ENCODE assay signal across 27 mouse cellular contexts in the genomic region with DNA sequence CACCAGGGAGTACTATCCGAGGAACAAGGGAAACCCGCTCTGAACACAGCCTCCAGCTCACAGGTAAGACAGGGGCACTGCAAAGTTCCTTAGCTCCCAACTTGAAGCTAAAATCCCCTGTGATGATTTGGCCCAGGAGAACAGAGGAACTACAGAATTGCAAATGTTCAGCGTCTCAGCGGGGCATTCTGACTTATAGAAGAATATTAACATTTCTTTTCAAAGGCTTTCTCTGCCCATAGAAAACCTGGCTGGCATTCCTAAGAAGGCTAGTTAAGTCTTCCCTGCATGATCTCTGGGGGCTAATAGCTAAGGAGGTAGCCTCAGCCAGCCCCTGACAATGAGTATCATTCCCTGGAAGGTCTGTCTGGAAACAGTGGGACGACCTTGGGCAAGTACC. TPM values are rescaled to one million over a fixed set of nuclear protein-coding genes. Genes with fewer than 3 reads are reported as not detected.
A peak's percentile ranks its signal among the peaks of the same experiment; 100 is the strongest.
DNase-seq lines count a peak whose midpoint lies in the region; ATAC-seq and TF ChIP-seq lines count a peak whose summit lies in the region.
"Had no signal": no experiment of that assay in that cellular context is flagged by ENCODE, and none has a peak within 500 bp of the region (broad histone marks: within the 10 kb centered on the region; RNA-seq: fewer than 3 reads in every experiment).

No protein-coding gene starts in this region.

- H3K9me3 ChIP-seq in hindbrain, embryonic 15.5 days = no peaks in the 10 kb centered on the region
- H3K9me3 ChIP-seq in hindbrain, embryonic 14.5 days (ENCODE audit: control insufficient read depth, low read length) = no peaks in the 10 kb centered on the region
- H3K9me3 ChIP-seq in neural tube, embryonic 13.5 days = no peaks in the 10 kb centered on the region
- H3K9me3 ChIP-seq in hindbrain, embryonic 16.5 days (ENCODE audit: control insufficient read depth, low read length) = no peaks in the 10 kb centered on the region
- H3K9me3 ChIP-seq: embryonic facial prominence, embryonic 13.5 days; forebrain, embryonic 10.5 days; forebrain, embryonic 15.5 days; G1E; heart, embryonic 10.5 days; heart, embryonic 15.5 days; limb, embryonic 13.5 days; stomach, embryonic 15.5 days had no signal

- TF ChIP-seq POLR2A in kidney, adult 2 months (IDR thresholded peaks at IDR 0.05; ENCODE audit: low read depth, low read length) = no peak

- intact Hi-C loops in left cerebral cortex, postnatal 4 days (cut with DNase I) = no loop called here

- H3K4me1 ChIP-seq in hindbrain, embryonic 15.5 days (replicated peaks) = peaks cover 34% of the 10 kb centered on the region
- H3K4me1 ChIP-seq in hindbrain, embryonic 14.5 days (replicated peaks; ENCODE audit: control insufficient read depth, insufficient read depth, low read length) = peaks cover 31% of the 10 kb centered on the region
- H3K4me1 ChIP-seq in neural tube, embryonic 13.5 days (replicated peaks) = peaks cover 44% of the 10 kb centered on the region
- H3K4me1 ChIP-seq in hindbrain, embryonic 16.5 days (ENCODE audit: control insufficient read depth, insufficient read depth, low read depth, low read length) = peaks cover 8% of the 10 kb centered on the region
- peaks cover 4% of the 10 kb centered on the region; the same call in 1 of the 2 replicates for H3K4me1 ChIP-seq in kidney, adult 2 months (ENCODE audit: control insufficient read depth, insufficient read depth, low read length)

- DNase-seq in hindbrain, embryonic 14.5 days (ENCODE audit: low spot score) = no peak
- no peak for DNase-seq in neural tube, embryonic 10.5 days (ENCODE audit: extremely low spot score, low spot score)
- no peak for DNase-seq in left cerebral cortex, postnatal 4 days
- DNase-seq in kidney, adult 2 months = no peak
- DNase-seq: adrenal gland, postnatal 36 days; cerebellum, adult 18-20 months; cerebellum, postnatal 10 days; gastrocnemius, postnatal 25 days; heart, adult 11 months; heart, postnatal 4 days; kidney, adult 18-20 months; liver, postnatal 0 days; lung, postnatal 36 days; right cerebral cortex, postnatal 25 days had no signal

- no peaks in the 10 kb centered on the region for H3K27me3 ChIP-seq in hindbrain, embryonic 15.5 days
- H3K27me3 ChIP-seq in hindbrain, embryonic 14.5 days (ENCODE audit: control insufficient read depth, insufficient read depth, low read length) = no peaks in the 10 kb centered on the region
- H3K27me3 ChIP-seq in neural tube, embryonic 13.5 days = no peaks in the 10 kb centered on the region
- no peaks in the 10 kb centered on the region for H3K27me3 ChIP-seq in hindbrain, embryonic 16.5 days (replicated peaks; ENCODE audit: control insufficient read depth, insufficient read depth, low read length)
- H3K27me3 ChIP-seq in kidney, adult 2 months (replicated peaks; ENCODE audit: control insufficient read depth, insufficient read depth, low read length) = no peaks in the 10 kb centered on the region
- H3K27me3 ChIP-seq: embryonic facial prominence, embryonic 13.5 days; forebrain, embryonic 15.5 days; heart, embryonic 15.5 days; limb, embryonic 13.5 days; stomach, embryonic 15.5 days had no signal

- peaks cover 19% of the 10 kb centered on the region for H3K36me3 ChIP-seq in hindbrain, embryonic 15.5 days
- peaks cover 63% of the 10 kb centered on the region for H3K36me3 ChIP-seq in hindbrain, embryonic 14.5 days (replicated peaks; ENCODE audit: control insufficient read depth, insufficient read depth)
- H3K36me3 ChIP-seq in neural tube, embryonic 13.5 days = peaks cover 71% of the 10 kb centered on the region
- peaks cover 10% of the 10 kb centered on the region for H3K36me3 ChIP-seq in hindbrain, embryonic 16.5 days (ENCODE audit: control insufficient read depth, insufficient read depth, low read length)
- no peaks in the 10 kb centered on the region for H3K36me3 ChIP-seq in kidney, adult 2 months (ENCODE audit: control insufficient read depth, insufficient read depth, low read length)

- ATAC-seq in hindbrain, embryonic 15.5 days (ENCODE audit: low FRiP score, low read depth) = no peak
- no peak for ATAC-seq in hindbrain, embryonic 14.5 days (ENCODE audit: low FRiP score)
- ATAC-seq in neural tube, embryonic 13.5 days (ENCODE audit: low read depth) = no peak
- ATAC-seq in hindbrain, embryonic 16.5 days = no peak
- ATAC-seq: forebrain, embryonic 15.5 days; liver, postnatal 0 days had no signal

- no peak overlapping the region for H3K4me3 ChIP-seq in hindbrain, embryonic 15.5 days
- no peak overlapping the region for H3K4me3 ChIP-seq in hindbrain, embryonic 14.5 days (replicated peaks; ENCODE audit: low read length)
- H3K4me3 ChIP-seq in neural tube, embryonic 13.5 days = no peak overlapping the region
- H3K4me3 ChIP-seq in hindbrain, embryonic 16.5 days (ENCODE audit: low read length) = no peak overlapping the region
- H3K4me3 ChIP-seq in kidney, adult 2 months (ENCODE audit: insufficient read depth, low read depth, low read length) = no peak overlapping the region
- H3K4me3 ChIP-seq: embryonic facial prominence, embryonic 13.5 days; forebrain, embryonic 10.5 days; forebrain, embryonic 15.5 days; heart, embryonic 10.5 days; heart, embryonic 15.5 days; limb, embryonic 13.5 days; stomach, embryonic 15.5 days had no signal

- WGBS in hindbrain, embryonic 15.5 days = 65% methylated on average over 5 of the region's 5 CpGs
- WGBS in hindbrain, embryonic 14.5 days = 62% methylated on average over 5 of the region's 5 CpGs
- 72% methylated on average over 5 of the region's 5 CpGs for WGBS in neural tube, embryonic 13.5 days
- 55% methylated on average over 5 of the region's 5 CpGs for WGBS in hindbrain, embryonic 16.5 days
- 93% methylated on average over 5 of the region's 5 CpGs for WGBS in kidney, adult 2 months

- H3K9ac ChIP-seq in hindbrain, embryonic 15.5 days = no peak overlapping the region
- H3K9ac ChIP-seq in hindbrain, embryonic 14.5 days = no peak overlapping the region
- H3K9ac ChIP-seq in neural tube, embryonic 13.5 days = no peak overlapping the region
- no peak overlapping the region for H3K9ac ChIP-seq in hindbrain, embryonic 16.5 days (ENCODE audit: low read depth, low read length)
- H3K9ac ChIP-seq: embryonic facial prominence, embryonic 13.5 days; forebrain, embryonic 15.5 days; heart, embryonic 15.5 days; limb, embryonic 13.5 days; liver, postnatal 0 days; stomach, embryonic 15.5 days had no signal

- 0 out of 2 replicates have a peak overlapping the region, but pooled peaks have one; percentile 6 for H3K27ac ChIP-seq in hindbrain, embryonic 15.5 days (replicated peaks)
- no peak overlapping the region; the same call in 1 of the 2 replicates for H3K27ac ChIP-seq in hindbrain, embryonic 14.5 days
- H3K27ac ChIP-seq in neural tube, embryonic 13.5 days (replicated peaks) = 0 out of 2 replicates have a peak overlapping the region, but pooled peaks have one; percentile 9
- peak overlapping the region; percentile 48; the same call in 1 of the 2 replicates for H3K27ac ChIP-seq in hindbrain, embryonic 16.5 days (ENCODE audit: low read depth, low read length)
- no peak overlapping the region for H3K27ac ChIP-seq in kidney, adult 2 months (ENCODE audit: insufficient read depth, low read depth, low read length)
- H3K27ac ChIP-seq: embryonic facial prominence, embryonic 13.5 days; forebrain, embryonic 15.5 days; heart, embryonic 10.5 days; heart, embryonic 15.5 days; kidney, postnatal 0 days; limb, embryonic 13.5 days; stomach, embryonic 15.5 days had no signal

- H3K4me2 ChIP-seq in hindbrain, embryonic 15.5 days = no peak overlapping the region
- no peak overlapping the region for H3K4me2 ChIP-seq in hindbrain, embryonic 14.5 days (replicated peaks)
- no peak overlapping the region for H3K4me2 ChIP-seq in neural tube, embryonic 13.5 days
- no peak overlapping the region for H3K4me2 ChIP-seq in hindbrain, embryonic 16.5 days (ENCODE audit: low read length)
- H3K4me2 ChIP-seq: embryonic facial prominence, embryonic 13.5 days; forebrain, embryonic 15.5 days; heart, embryonic 15.5 days; limb, embryonic 13.5 days; liver, embryonic 11.5 days; stomach, embryonic 15.5 days had no signal

- TF ChIP-seq CTCF in kidney, adult 2 months (conservative IDR thresholded peaks at IDR 0.05; ENCODE audit: insufficient read depth, insufficient read length, low read depth, low read length) = no peak

RNA-seq across cellular contexts. Expression of a gene that starts 47.4 kb away (rescaled TPM):
- polyA plus RNA-seq in hindbrain, embryonic 15.5 days (2015; fragmentation: Nextera tagmentation; extraction: Ambion mirVana) = 35.9 and 36.9 TPM in 2 replicates
- 22.4 and 26.5 TPM in 2 replicates for polyA plus RNA-seq in hindbrain, embryonic 14.5 days (2014; fragmentation: Nextera tagmentation; extraction: Ambion mirVana)
- 20.9 and 21.7 TPM in 2 replicates for polyA plus RNA-seq in neural tube, embryonic 13.5 days (2015; fragmentation: Nextera tagmentation; extraction: Ambion mirVana)
- polyA plus RNA-seq in hindbrain, embryonic 16.5 days (2015; fragmentation: Nextera tagmentation; extraction: Ambion mirVana) = 28.8 and 31.0 TPM in 2 replicates
- 10 to 100 TPM; 75.8 to 90.1 TPM for total RNA-seq in left cerebral cortex, postnatal 4 days (2021)
- 40.4 and 43.5 TPM in 2 replicates for polyA plus RNA-seq in kidney, adult 2 months (2012; rRNA removed)

Comparison
In these comparisons a context has a peak if more than half of its experiments do, and no peak if none do; other contexts are left out.
1. H3K27ac ChIP-seq: peak in hindbrain, embryonic 15.5 days (single experiment), neural tube, embryonic 13.5 days (single experiment) and hindbrain, embryonic 16.5 days (single experiment); none in hindbrain, embryonic 14.5 days (single experiment) and kidney, adult 2 months (single experiment).